Mouse (Mus musculus): ENCODE results near the gene Smpd2. TPM values are rescaled to one million over a fixed set of nuclear protein-coding genes. Genes with fewer than 3 reads are reported as not detected.
A peak's percentile ranks its signal among the peaks of the same experiment; 100 is the strongest.

Smpd2 gene
- polyA plus RNA-seq, 1 experiment from 2014 or later = 46.8 TPM

DNA sequence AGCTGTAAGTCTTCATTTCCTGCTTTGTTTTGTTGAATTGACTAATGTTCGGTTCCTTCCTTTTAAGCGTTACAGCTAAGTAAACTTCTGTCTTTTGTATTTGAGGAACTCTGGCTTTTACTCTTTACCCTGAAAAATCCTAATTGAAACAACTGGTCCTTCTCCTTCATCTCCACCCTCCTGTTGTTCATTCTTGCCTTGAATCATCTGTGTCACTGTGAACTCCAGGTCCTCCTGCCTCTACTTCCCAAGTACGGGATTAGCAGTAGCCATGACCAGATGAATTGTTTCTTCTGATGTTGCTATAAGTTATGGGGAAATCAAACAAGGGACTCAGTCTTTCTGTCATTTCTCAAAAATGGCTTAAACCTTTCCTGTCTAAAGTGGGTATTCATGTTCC is 33.2 kb upstream of the Smpd2 start:
- Histone ChIP-seq H3K36me3 (ENCODE audit: control insufficient read depth, insufficient read depth, low read length) (peaks cover 2% of the 10 kb centered on the region), H3K4me3 (ENCODE audit: low read depth, low read length) (no peak overlapping the region), H3K4me2 (no peak overlapping the region), H3K9ac (ENCODE audit: low read depth, low read length) (no peak overlapping the region), H3K27ac (ENCODE audit: low read depth, low read length) (no peak overlapping the region), H3K27me3 (ENCODE audit: control insufficient read depth, insufficient read depth, low read length) (no peaks in the 10 kb centered on the region), H3K4me1 (ENCODE audit: control insufficient read depth, insufficient read depth, low read length) (peaks cover 15% of the 10 kb centered on the region), H3K9me3 (replicated peaks; ENCODE audit: control insufficient read depth, low read length) (no peaks in the 10 kb centered on the region)
- WGBS (ENCODE audit: insufficient replicate concordance) = 86% methylated on average over 3 of the region's 3 CpGs
- no peak for ATAC-seq (replicated peaks; ENCODE audit: insufficient number of reproducible peaks, low FRiP score, low TSS enrichment)

GRCm38 (mm10) chr10:41520410-41520673 is 30.2 kb upstream of the Smpd2 start:
- Histone ChIP-seq H3K27me3 (ENCODE audit: control insufficient read depth, insufficient read depth, low read length) (no peaks in the 10 kb centered on the region), H3K36me3 (ENCODE audit: control insufficient read depth, insufficient read depth, low read length) (no peaks in the 10 kb centered on the region; the same call in 1 of the 2 replicates), H3K9ac (ENCODE audit: low read depth, low read length) (peak overlapping the region; percentile 89), H3K4me3 (ENCODE audit: low read depth, low read length) (peak overlapping the region; percentile 77), H3K9me3 (replicated peaks; ENCODE audit: control insufficient read depth, low read length) (no peaks in the 10 kb centered on the region), H3K27ac (ENCODE audit: low read depth, low read length) (no peak overlapping the region; the same call in 1 of the 2 replicates), H3K4me2 (peak overlapping the region; percentile 91), H3K4me1 (ENCODE audit: control insufficient read depth, insufficient read depth, low read length) (peaks cover 15% of the 10 kb centered on the region)
- no peak for ATAC-seq (replicated peaks; ENCODE audit: insufficient number of reproducible peaks, low FRiP score, low TSS enrichment)
- 4% methylated on average over 5 of the region's 5 CpGs for WGBS (ENCODE audit: insufficient replicate concordance)

- under 1% methylated on average over 65 of the region's 65 CpGs for WGBS (ENCODE audit: insufficient replicate concordance)
- Histone ChIP-seq H3K9me3 (replicated peaks; ENCODE audit: control insufficient read depth, low read length) (no peaks in the 10 kb centered on the region), H3K4me1 (ENCODE audit: control insufficient read depth, insufficient read depth, low read length) (peaks cover 15% of the 10 kb centered on the region), H3K27ac (ENCODE audit: low read depth, low read length) (peak overlapping the region; percentile 96), H3K4me2 (peak overlapping the region; percentile 91), H3K36me3 (ENCODE audit: control insufficient read depth, insufficient read depth, low read length) (no peaks in the 10 kb centered on the region; the same call in 1 of the 2 replicates), H3K9ac (ENCODE audit: low read depth, low read length) (peak overlapping the region; percentile 89), H3K27me3 (ENCODE audit: control insufficient read depth, insufficient read depth, low read length) (no peaks in the 10 kb centered on the region), H3K4me3 (ENCODE audit: low read depth, low read length) (peak overlapping the region; percentile 77)
- ATAC-seq (replicated peaks; ENCODE audit: insufficient number of reproducible peaks, low FRiP score, low TSS enrichment) = peak; percentile 50
These were observed 29.7 kb upstream of the Smpd2 start for GRCm38 (mm10) chr10:41519640-41520409.

DNA sequence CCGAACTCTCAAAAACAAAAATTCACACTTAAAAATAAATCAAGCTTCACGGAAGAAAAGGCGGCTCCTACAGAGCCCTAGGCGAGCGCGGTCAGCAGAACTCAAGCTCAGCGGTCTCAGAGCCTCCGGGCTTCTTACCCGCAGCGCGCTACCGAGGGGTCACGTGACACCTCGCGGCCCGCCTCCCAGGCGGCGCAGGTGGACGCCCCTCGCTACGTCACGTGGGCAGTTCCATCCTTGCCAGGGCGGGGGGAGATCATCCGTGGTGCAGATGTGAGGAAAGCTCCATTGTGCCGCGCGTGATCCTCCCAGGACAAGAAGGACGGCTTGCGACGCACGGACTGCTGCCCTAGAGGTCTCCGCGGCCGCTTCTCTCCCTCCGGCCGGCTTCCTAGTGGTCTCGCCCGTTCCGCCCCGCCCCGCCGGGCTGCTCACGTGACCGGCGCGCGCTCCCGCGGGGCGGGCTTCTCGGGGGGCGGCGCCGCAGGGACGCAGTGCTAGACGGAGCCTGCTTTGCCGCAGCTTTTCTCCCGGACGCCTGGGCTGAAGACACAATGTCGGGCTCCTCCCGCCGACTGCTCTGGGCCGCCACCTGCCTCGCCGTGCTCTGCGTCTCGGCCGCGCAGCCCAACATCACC is 28.9 kb upstream of the Smpd2 start, which contains the start of gene Cd164:
TSS of gene Cd164 (plus strand) at position 434 of the 638 bp plus-strand sequence.
- H3K27ac ChIP-seq (ENCODE audit: low read depth, low read length) = peak within 1 kb of the TSS; percentile 96
- H3K4me3 ChIP-seq (ENCODE audit: low read depth, low read length) = peak within 1 kb of the TSS; percentile 77
- peaks cover 15% of the 10 kb centered on the region for H3K4me1 ChIP-seq (ENCODE audit: control insufficient read depth, insufficient read depth, low read length)
- WGBS (ENCODE audit: insufficient replicate concordance) = under 1% methylated on average over 65 of the region's 69 CpGs
- peak; percentile 94 for ATAC-seq (replicated peaks; ENCODE audit: insufficient number of reproducible peaks, low FRiP score, low TSS enrichment)
- peak within 1 kb of the TSS; percentile 91 for H3K4me2 ChIP-seq
- H3K36me3 ChIP-seq (ENCODE audit: control insufficient read depth, insufficient read depth, low read length) = no peaks in the 10 kb centered on the region
- no peaks in the 10 kb centered on the region for H3K27me3 ChIP-seq (ENCODE audit: control insufficient read depth, insufficient read depth, low read length)
- no peaks in the 10 kb centered on the region for H3K9me3 ChIP-seq (replicated peaks; ENCODE audit: control insufficient read depth, low read length)
- peak within 1 kb of the TSS; percentile 89 for H3K9ac ChIP-seq (ENCODE audit: low read depth, low read length)

GRCm38 (mm10) chr10:41518508-41518980 is 28.4 kb upstream of the Smpd2 start:
- H3K27ac ChIP-seq (ENCODE audit: low read depth, low read length) = peak overlapping the region; percentile 96
- peak overlapping the region; percentile 91 for H3K4me2 ChIP-seq
- no peaks in the 10 kb centered on the region for H3K36me3 ChIP-seq (ENCODE audit: control insufficient read depth, insufficient read depth, low read length)
- no peaks in the 10 kb centered on the region for H3K27me3 ChIP-seq (ENCODE audit: control insufficient read depth, insufficient read depth, low read length)
- WGBS (ENCODE audit: insufficient replicate concordance) = under 1% methylated on average over 23 of the region's 23 CpGs
- no peaks in the 10 kb centered on the region for H3K9me3 ChIP-seq (replicated peaks; ENCODE audit: control insufficient read depth, low read length)
- H3K9ac ChIP-seq (ENCODE audit: low read depth, low read length) = peak overlapping the region; percentile 89
- peaks cover 15% of the 10 kb centered on the region for H3K4me1 ChIP-seq (ENCODE audit: control insufficient read depth, insufficient read depth, low read length)
- ATAC-seq (replicated peaks; ENCODE audit: insufficient number of reproducible peaks, low FRiP score, low TSS enrichment) = peak; percentile 60
- H3K4me3 ChIP-seq (ENCODE audit: low read depth, low read length) = peak overlapping the region; percentile 77

GRCm38 (mm10) chr10:41514921-41515320 is 24.8 kb upstream of the Smpd2 start:
- Histone ChIP-seq H3K4me1 (ENCODE audit: control insufficient read depth, insufficient read depth, low read length) (no peaks in the 10 kb centered on the region), H3K4me3 (ENCODE audit: low read depth, low read length) (no peak overlapping the region), H3K4me2 (no peak overlapping the region), H3K27ac (ENCODE audit: low read depth, low read length) (no peak overlapping the region), H3K9me3 (replicated peaks; ENCODE audit: control insufficient read depth, low read length) (no peaks in the 10 kb centered on the region), H3K36me3 (ENCODE audit: control insufficient read depth, insufficient read depth, low read length) (no peaks in the 10 kb centered on the region), H3K9ac (ENCODE audit: low read depth, low read length) (no peak overlapping the region), H3K27me3 (ENCODE audit: control insufficient read depth, insufficient read depth, low read length) (no peaks in the 10 kb centered on the region)
- ATAC-seq (replicated peaks; ENCODE audit: insufficient number of reproducible peaks, low FRiP score, low TSS enrichment) = no peak

GRCm38 (mm10) chr10:41514301-41514700 is 24.1 kb upstream of the Smpd2 start:
- Histone ChIP-seq H3K4me1 (ENCODE audit: control insufficient read depth, insufficient read depth, low read length) (no peaks in the 10 kb centered on the region), H3K9ac (ENCODE audit: low read depth, low read length) (no peak overlapping the region), H3K4me3 (ENCODE audit: low read depth, low read length) (no peak overlapping the region), H3K4me2 (no peak overlapping the region), H3K27me3 (ENCODE audit: control insufficient read depth, insufficient read depth, low read length) (no peaks in the 10 kb centered on the region), H3K36me3 (ENCODE audit: control insufficient read depth, insufficient read depth, low read length) (no peaks in the 10 kb centered on the region), H3K27ac (ENCODE audit: low read depth, low read length) (no peak overlapping the region), H3K9me3 (replicated peaks; ENCODE audit: control insufficient read depth, low read length) (no peaks in the 10 kb centered on the region)
- ATAC-seq (replicated peaks; ENCODE audit: insufficient number of reproducible peaks, low FRiP score, low TSS enrichment) = no peak
- WGBS (ENCODE audit: insufficient replicate concordance) = 70% methylated on average over 4 of the region's 4 CpGs

DNA sequence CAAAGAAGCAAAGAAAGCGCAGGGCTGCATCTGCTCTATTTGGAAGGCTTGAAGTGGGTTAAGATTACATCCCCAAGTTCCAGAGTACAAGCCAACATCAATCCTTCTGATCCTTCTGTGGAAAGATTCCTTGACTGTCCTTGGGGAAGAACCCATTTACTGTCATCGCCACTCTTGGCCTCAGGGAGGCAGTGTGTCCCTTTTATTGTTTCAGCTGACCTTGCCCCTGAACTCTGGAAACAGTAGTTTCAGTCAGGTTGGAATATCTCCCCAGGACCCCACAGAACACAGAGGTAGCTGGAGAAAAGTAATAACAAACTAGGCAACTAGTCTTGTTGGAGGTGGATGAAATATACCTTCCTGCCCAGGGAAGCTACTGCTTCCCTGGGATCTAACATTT is 19.0 kb upstream of the Smpd2 start:
- no peak for ATAC-seq (replicated peaks; ENCODE audit: insufficient number of reproducible peaks, low FRiP score, low TSS enrichment)
- no peak overlapping the region for H3K9ac ChIP-seq (ENCODE audit: low read depth, low read length)
- no peak overlapping the region for H3K4me3 ChIP-seq (ENCODE audit: low read depth, low read length)
- no peak overlapping the region for H3K4me2 ChIP-seq
- no peaks in the 10 kb centered on the region for H3K36me3 ChIP-seq (ENCODE audit: control insufficient read depth, insufficient read depth, low read length)
- H3K4me1 ChIP-seq (ENCODE audit: control insufficient read depth, insufficient read depth, low read length) = no peaks in the 10 kb centered on the region
- 26% methylated on average over 2 of the region's 2 CpGs for WGBS (ENCODE audit: insufficient replicate concordance)
- peaks cover 3% of the 10 kb centered on the region; the same call in 1 of the 2 replicates for H3K27me3 ChIP-seq (ENCODE audit: control insufficient read depth, insufficient read depth, low read length)
- H3K9me3 ChIP-seq (replicated peaks; ENCODE audit: control insufficient read depth, low read length) = no peaks in the 10 kb centered on the region
- H3K27ac ChIP-seq (ENCODE audit: low read depth, low read length) = no peak overlapping the region
